Mouse (Mus musculus) frontal cortex, postnatal 25 days (tissue): ENCODE measurements at regions not wholly inside any gene's neighbourhood (a gene's known extent, or its start where the extent isn't known, plus 50 kb on each side); places are given as distances from the start of the nearest gene placed in this dataset.
"Not testable (repeated sequence)": the region's sequence is repeated elsewhere in the genome, so short reads cannot be mapped to it uniquely, and the experiment has no call there.

Source experiments
- DNase-seq, 2 experiments: peaks; one replicate each; pipeline ENCODE4 v3.0.0; 2022; ENCODE audit warnings: low spot score in 2 of 2

DNA sequence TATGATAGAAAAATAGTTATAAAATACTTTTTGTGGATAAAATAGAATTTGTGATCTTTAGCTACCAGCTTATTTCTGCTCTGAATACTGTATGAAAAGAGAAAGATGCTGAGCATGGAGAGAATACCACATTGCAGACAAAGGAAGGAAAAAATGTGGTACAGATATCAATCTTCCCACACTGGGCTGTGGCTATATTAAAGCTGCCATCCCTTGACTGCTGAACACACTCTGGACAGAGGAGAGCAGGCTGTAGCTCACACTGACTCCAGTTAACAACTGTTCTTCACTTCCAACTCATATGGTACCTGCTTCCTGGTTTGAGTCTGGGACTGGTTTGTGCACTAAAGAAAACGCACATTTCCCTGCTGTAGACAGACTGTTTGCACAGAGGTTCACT, 76.7 kb upstream of the Try4 start:
- no peak for DNase-seq

DNA sequence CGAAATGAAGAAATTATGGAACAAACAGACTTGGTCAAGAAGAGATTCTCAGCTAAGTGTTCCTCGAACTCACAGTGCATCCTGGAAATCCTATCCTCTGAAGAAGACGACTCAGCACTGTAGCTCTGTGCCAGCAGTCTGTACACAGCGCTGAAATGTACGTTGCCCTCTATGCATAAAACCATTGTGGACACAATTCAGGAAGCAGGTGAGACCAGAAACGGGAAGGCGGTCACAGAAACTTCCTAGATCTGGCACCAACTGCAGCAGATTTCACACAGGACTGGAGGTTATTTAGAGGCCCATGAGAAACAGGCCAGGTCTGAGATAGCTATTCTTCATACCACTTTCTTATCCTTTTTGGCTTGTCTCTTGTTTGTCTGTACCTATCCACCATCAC, 83.7 kb upstream of the Try4 start:
- no peak for DNase-seq

DNA sequence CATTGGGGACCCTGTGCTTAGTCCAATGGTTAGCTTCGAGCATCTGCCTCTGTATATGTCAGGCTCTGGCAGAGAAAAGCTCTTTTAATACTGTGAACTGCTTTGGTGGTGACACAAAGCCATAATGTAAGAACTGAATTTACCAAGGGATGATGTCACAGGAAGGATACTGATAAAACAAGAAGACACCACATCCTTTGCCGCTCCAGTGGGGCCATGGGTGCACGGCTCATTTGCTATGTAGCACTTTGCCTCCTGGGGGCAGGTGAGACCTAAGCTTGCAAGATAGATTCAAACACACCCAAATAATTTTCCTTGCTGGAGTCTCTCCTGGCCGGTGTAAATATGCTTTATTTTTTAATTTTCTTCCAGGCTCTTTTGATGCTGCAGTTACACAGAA, 86.2 kb upstream of the Try4 start:
- no peak for DNase-seq

DNA sequence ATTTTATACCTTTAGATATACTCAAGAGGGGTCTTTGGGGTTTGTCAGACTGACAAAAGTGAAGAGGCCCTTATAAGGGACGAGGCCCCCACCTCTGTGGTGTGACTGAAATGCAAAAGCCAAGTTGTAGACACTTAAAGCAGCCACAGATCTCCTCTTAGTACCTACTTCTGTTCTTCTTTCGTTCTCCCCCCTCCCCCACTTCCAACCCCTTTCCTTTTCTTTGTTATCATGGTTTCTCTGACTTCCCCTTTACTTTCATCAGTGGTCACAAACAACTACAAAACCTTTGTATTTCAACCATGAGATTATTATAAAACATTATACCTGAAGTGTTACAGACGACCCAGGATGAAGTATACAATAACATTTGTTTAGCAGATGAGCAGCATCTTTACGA, 96.2 kb upstream of the Try4 start:
- no peak for DNase-seq

DNA sequence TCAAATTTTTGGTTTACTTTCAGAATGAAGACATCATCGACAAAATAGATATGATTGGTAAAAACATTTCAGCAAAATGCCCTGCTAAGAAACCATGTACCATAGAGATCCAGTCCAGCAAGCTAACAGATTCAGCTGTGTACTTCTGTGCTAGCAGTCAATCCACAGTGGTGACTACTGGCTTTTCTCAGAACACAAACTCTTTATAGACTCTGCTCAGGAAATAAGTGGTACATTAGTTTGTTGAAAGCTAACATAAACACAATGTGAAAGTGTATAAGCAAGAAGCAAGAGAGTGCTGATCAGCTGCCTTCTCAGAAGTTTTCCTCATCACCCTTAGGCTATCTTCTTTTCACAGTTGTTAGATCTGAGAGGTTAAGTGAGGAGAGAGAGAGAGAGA, 99.2 kb upstream of the Try4 start:
- no peak for DNase-seq

DNA sequence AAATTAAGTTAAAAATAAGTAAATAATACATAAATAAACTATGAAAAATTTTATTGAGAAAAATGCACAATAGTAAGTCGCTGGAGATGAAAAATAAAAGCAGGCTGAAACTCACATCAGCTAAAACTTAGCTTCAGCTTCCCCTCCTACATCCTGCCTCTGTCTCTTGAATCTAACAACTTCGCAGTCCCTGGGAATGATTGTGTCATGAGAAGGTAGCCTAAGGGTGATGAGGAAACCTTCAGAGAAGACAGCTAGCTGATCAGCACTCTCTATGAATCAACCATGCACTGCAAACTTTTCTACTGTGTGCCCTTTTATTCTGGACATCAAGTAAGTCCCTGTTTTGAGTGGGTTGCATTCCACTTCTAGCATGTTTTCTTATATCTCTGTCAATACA, 99.8 kb upstream of the Try4 start:
- DNase-seq: no peak

DNA sequence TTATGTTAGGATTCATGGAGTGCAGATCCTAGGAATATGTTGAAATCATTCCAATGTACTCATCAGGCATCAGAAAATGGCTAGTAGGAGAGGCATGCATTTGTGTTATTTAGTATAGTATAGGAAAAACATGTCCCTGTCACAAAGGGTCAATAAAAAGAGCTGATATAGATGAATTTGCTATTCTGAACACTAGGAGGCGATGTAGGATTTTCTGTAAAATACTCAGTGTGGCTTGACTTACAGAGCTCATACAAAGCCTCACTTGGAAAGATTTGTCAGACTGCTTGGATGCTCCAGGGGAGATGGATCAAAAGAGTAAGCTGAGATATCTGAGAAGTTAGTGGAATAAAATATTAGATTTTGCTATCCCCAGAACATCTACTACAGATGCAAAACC, 107.6 kb upstream of the Try4 start:
- no peak for DNase-seq

DNA sequence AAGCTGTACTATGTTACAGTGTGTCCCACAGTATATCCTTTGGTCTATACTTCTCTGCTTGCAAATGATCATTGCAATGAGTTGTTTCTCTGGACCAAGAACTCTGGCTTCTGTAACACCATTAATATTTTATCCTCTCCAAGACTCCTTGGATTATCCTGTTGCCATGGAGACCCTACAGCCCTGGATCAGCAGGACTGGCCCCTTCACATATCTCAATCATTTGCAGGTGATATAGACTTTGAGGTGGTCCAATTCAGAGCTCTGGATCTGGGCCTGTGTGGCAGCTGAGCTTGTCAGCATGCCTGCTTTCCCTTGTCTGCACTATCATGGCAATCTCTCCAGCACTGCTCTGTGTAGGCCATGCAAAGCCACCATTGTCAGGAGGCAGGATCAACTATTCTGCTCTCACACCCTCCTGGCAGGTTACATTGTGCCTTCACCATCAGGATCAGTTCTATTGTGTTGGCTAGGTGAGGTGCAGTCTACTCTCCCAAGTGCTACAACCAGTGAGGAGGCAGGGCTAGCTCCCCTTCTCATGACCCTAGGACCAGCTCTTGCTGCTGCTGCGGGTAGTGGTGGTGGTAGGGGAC, 110.2 kb upstream of the Try4 start:
- no peak for DNase-seq

DNA sequence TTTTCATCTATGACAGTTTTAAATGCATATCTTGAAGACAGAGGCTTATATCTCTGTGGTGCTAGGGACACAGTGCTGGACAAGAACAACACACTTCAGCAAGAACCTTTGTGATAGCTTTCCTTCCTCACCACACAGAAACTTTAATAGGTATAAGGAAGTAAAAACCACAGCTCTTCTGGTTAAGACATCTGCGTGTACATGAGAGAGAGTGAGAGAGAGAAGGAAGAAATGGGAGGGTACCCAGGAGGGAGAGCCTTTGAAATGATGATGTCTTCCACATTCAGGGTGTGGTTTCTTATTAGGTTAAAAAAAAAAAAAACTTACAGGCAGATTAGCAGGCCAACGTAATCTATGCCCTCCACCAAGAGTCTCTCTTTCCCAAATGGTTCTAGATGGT, 113.2 kb upstream of the Try4 start:
- DNase-seq: no peak

DNA sequence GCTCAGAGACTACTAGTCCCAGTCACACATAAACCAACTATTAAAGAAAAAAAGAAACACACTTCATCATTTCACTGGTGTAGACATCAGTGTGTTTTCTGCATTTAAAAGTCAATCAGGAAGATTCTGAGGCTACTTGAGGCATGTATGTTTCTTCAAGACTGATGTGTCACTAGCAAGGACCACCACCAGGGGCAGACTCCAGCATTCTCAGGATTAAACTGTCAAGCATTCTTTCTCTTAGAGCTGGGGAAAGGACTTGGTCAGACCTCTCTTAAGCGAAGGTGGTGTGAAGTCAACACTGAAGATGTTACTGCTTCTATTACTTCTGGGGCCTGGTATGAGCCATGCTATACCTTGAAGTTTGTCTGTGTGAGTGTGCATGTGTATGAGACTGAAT, 114.1 kb upstream of the Try4 start:
- DNase-seq: no peak

DNA sequence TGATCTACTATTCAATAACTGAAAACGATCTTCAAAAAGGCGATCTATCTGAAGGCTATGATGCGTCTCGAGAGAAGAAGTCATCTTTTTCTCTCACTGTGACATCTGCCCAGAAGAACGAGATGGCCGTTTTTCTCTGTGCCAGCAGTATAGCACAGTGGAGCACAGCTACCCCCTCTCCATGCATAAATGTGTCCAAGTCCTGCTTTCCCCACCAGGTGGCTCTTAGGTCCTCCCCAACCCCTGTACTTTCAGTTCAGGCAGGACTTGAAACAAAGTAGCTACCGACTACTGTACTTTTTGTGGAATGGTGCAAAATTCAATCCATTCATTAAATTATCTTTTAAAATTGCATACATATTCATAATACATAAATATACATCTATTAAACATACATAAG, 123.2 kb upstream of the Try4 start:
- DNase-seq: no peak

DNA sequence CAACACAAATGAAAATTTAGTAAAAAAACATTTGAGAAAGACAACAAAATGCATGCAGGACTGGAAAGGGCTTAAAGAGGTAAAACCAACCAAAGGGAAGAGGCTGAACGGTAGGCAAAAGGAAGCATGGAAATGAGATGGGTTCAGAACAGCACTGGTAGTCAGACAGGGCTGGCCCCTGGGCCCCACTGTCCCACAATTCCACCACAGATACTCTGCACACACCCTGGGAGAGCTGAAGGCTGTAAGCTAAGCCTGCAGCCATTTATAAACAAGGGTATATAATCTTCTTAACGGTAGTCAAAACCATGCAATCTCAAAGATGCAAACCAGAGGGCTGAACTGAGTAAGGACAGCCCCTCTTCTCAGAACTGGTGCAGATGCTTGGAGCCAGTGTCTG, 124.0 kb upstream of the Try4 start:
- DNase-seq: no peak

DNA sequence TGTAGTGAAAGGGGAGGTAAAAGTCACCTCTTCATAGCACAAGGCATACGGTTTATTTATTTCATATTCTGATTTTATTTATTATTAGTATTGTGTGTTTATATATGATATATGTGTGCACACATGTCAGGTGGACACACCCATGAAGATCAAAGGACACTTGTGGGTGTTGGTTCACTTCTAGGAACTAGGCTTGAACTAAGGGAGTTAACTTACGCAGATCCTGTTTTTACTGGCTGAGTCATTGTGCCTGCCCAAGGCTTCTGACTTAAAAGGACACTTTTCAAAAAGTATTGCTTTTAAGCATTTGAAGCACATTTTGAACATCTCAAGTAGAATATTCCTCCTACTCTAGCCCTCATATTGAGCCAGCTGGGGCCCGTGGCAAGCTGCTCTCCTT, 124.9 kb upstream of the Try4 start:
- no peak for DNase-seq

DNA sequence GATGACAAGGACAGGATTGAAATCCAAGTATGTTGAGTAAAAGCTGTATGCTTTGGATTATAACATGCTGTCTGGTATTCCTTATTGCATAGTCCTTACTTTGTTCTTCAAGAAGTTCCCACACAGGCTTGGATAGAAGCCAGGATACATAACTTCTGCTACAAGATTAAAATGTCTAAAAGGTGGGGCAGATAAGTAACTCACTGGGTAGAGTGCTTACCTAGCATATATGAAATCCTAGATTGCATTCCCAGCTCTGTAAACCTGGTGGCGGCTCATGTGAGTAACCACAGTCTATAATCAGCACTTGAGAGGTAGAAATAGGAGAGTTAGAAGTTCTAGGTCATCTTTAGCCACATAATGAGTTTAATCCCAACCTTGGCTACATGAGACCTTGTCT, 126.0 kb upstream of the Try4 start:
- DNase-seq: no peak

DNA sequence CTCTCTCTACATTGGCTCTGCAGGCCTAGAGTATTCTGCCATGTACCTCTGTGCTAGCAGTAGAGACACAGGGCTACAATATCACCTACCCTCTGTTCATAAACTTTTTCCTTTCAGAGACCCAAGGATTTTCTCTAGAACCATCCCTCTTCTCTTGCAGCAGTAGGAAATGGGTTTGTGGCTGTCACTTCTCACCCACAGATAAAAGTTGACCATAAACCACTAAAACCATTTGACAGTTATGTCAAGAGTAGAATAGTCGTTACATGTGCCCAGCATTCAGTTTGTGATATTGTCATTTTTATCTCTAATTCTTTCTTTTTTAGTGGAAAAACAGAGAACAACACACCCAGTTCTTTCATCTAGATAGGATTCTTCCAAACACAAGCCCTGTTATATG, 128.2 kb upstream of the 2210010C04Rik start:
- DNase-seq: no peak

DNA sequence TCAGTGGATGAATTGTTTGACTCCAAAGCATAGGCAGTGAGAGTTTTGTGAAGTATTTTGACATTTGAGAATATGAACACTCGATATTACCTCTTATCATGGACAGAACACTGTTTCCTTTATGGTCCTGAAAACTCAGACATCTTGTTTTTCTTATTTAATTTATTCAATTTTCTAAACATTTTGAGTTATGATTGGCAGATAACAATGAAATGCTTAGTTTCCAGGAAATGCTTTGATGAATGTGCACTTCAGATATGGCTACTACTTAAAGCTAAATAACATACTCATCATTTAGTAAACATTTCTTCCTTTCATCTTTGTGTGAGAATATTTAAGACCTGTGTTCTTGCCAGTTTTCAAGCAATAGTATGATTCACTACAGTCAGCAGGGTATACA, 126.4 kb upstream of the 2210010C04Rik start:
- DNase-seq: no peak

DNA sequence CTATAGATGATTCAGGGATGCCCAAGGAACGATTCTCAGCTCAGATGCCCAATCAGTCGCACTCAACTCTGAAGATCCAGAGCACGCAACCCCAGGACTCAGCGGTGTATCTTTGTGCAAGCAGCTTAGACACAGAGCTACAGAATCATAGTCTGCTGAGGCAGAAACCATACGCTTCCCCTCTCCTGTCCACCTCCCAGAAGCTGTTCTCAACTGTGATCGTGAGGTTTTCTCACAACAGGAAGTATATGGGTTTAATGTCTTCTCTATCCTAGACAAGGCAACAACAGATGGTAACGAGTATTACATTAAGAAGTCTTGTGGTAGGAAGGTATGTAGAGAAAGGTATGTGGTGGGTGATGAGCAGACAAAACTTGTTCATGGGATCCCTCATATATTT, 116.8 kb upstream of the 2210010C04Rik start:
- DNase-seq: no peak

DNA sequence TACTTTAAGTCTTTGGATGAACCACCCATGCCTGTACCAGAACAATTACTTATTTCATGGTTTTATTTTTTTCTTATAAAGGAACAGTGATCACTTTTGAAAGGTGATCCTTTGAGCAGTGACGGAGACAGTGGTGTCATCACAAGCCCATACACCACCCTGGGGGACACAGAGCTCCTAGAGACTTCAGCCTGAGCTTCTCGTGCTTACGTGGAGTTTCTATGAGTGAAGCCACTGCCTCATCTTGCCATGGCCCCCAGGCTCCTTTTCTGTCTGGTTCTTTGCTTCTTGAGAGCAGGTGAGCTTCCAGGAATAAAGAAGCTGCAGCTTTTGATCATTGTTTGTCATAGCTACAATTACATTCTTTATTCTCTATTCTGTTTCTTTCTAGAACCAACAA, 116.2 kb upstream of the 2210010C04Rik start:
- no peak for DNase-seq

DNA sequence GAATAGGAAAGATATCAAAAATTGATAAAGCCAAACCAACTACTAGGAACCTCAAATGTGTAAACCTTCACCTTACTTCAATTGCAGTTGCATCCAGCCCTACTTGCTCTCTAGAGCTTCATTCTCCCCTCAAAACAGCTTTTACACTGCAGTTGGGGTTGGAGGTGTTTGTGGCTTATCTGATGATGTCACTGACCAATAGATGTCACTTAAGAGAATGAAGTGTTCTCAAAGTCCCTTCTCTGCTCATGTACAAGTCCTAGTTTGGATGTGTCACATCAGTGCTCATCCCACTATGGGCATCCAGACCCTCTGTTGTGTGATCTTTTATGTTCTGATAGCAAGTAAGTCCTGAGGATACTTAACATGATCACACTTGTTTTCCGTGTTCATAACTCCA, 105.6 kb upstream of the 2210010C04Rik start:
- DNase-seq: no peak

DNA sequence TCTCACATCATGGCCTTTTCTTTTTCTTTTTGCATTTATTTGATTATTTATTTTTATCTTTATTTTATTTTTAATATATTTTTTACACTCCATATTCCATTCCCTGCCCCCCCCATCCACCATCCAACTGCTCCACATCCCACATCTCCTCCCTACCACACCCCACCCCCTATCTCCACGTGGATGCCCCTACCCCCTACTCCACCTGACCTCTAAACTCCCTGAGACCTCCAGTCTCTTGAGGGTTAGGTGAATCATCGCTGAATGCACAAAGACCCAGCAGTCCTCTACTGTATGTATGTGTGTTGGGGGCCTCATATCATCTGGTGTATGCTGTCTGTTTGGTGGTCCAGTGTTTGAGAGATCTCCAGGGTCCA, 102.1 kb upstream of the 2210010C04Rik start:
- not testable (repeated sequence) for DNase-seq

DNA sequence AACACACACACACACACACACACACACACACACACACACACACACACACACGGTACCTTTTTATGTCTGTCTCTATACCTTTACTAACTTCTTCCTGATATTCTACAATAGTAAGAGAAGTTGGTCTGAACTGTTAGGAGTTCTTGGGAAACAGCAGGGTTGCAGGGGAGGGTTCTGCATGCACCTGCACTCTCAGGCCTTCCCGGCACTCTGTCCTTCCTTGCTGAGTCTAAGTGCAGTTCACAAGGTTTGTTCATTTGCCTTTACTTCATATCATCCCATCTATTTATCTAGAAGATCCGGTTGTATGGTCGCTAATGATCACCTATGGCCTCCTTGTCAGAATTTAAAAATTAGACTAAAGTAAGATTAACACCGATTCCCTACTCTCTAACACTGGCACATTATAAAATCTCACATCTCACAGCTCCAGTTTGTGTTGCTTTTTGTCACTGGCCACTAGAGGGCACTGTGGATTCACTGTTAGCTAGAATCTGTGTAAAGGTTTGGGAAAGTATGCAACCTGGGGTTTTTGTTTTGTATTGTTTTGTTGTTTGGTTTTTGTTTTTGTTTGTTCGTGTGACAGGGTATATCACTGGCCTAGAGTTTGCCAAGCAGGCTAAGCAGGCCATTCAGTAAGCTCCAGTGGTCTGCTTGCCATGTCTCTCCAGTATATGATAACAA, 101.5 kb upstream of the 2210010C04Rik start:
- DNase-seq: peak in 1 of 2 experiments; percentile 32

DNA sequence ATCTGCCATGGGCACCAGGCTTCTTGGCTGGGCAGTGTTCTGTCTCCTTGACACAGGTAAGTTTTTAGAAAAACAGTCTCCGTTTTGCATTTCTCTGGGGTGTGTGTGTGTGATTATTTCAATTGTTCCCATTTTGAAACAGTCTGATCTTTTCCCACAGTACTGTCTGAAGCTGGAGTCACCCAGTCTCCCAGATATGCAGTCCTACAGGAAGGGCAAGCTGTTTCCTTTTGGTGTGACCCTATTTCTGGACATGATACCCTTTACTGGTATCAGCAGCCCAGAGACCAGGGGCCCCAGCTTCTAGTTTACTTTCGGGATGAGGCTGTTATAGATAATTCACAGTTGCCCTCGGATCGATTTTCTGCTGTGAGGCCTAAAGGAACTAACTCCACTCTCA, 99.9 kb upstream of the 2210010C04Rik start:
- DNase-seq: no peak

DNA sequence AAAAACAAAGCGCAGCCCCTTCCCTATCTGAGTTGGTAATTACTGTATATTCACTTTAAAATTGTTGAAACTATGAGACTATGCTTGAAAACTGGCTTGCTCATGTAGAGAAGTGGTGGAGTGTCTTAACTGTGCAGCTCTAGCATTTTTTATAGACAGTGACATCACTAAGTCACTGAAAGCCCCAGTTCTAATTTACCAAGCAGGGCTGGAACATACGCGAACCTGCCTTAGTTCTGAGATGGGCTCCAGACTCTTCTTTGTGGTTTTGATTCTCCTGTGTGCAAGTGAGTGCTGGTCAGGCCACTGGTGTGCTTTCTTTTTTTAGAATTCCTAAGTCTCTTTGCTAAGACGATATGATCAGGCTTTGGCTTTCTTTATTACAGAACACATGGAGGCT, 94.6 kb upstream of the 2210010C04Rik start:
- DNase-seq: no peak

DNA sequence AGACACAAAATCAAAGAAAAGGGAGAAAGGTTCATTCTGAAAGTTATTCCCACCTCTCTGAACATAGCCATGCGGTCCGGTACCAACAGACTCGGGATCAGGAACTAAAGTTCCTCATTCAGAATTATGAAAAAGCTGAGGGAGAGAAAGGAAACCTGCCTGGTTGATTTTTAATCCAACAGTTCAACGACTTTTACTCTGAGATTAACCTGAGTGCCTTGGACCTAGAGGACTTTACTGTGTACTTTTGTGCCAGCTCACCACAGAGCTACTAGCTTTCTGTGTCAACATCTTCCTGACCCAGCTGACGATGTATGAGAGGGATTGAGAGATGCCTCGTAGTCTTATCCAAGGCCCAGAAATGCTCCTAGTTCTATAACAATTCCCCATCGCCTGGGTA, 92.5 kb upstream of the 2210010C04Rik start:
- no peak for DNase-seq
